Mouse (Mus musculus) G1E (cell line): ENCODE measurements around the gene Ofd1. TPM values are rescaled to one million over a fixed set of nuclear protein-coding genes. Genes with fewer than 3 reads are reported as not detected.
A peak's percentile ranks its signal among the peaks of the same experiment; 100 is the strongest.

Experiments
- ATAC-seq: 2 replicates; pipeline ENCODE4 v1.8.0; 2016; ENCODE audit warnings: mild to moderate bottlenecking; ENCODE audit not compliant: insufficient number of reproducible peaks, poor library complexity, low FRiP score, severe bottlenecking; ENCODE audit errors: extremely low read depth
- DNase-seq: peaks from one replicate; pipeline ENCODE4 v3.0.0; 2012; ENCODE audit warnings: low spot score
- H3K27me3 ChIP-seq: 2 replicates; pipeline ENCODE4 v1.6.1; 2012; ENCODE audit warnings: mild to moderate bottlenecking, low read length, inconsistent platforms; ENCODE audit not compliant: insufficient read depth
- H3K36me3 ChIP-seq: replicated peaks from 2 replicates; pipeline ENCODE3; 2012; ENCODE audit warnings: mild to moderate bottlenecking, inconsistent platforms
- H3K4me1 ChIP-seq: 2 replicates; pipeline ENCODE4 v1.6.1; 2012; ENCODE audit warnings: low read depth, low read length, inconsistent platforms, mixed read lengths; ENCODE audit not compliant: insufficient read depth
- H3K4me3 ChIP-seq: 2 replicates; pipeline ENCODE4 v1.5.1; 2012; ENCODE audit warnings: low read depth, mild to moderate bottlenecking, inconsistent platforms, low read length, moderate library complexity, mixed read lengths
- H3K9me3 ChIP-seq: replicated peaks from 2 replicates; pipeline ENCODE4 v1.6.1; 2012; ENCODE audit warnings: inconsistent platforms
- CTCF ChIP-seq: IDR thresholded peaks from 2 replicates; pipeline ENCODE4 v1.5.1; 2012; ENCODE audit warnings: low read depth, low read length, inconsistent platforms, mixed read lengths
- GATA1 ChIP-seq: IDR thresholded peaks from 2 replicates; pipeline ENCODE4 v1.6.1; 2012; ENCODE audit warnings: borderline replicate concordance, low read length, inconsistent platforms, mixed read lengths
- GATA2 ChIP-seq: IDR thresholded peaks from 2 replicates; pipeline ENCODE4 v1.6.1; 2012; ENCODE audit warnings: low read depth, low read length, inconsistent platforms, borderline replicate concordance
- POLR2AphosphoS5 ChIP-seq: IDR thresholded peaks from 2 replicates; pipeline ENCODE4 v1.6.1; 2012; ENCODE audit warnings: low read depth, low read length, inconsistent platforms; ENCODE audit not compliant: insufficient replicate concordance
- TAL1 ChIP-seq: conservative IDR thresholded peaks from 2 replicates; pipeline ENCODE4 v1.6.1; 2012; ENCODE audit warnings: low read depth, low read length, inconsistent platforms, mixed read lengths
- polyA plus RNA-seq: library from polyadenylated mRNA; stranded (reverse); fragments of >175 nt; gene quantifications from 2 replicates; pipeline ENCODE4 v1.2.3, GENCODE M21; 2012
- total RNA-seq, 2 experiments: library from RNA; stranded (forward) in 1 of 2; stranded (reverse) in 1 of 2; fragments of 200-1000 nt in 1 of 2; fragments of >200 nt in 1 of 2; fragmentation: Nextera tagmentation in 1 of 2; gene quantifications; 2 replicates each; pipeline ENCODE4 v1.2.3; 2014 to 2017

The Ofd1 gene
- total and polyA plus RNA-seq, 3 experiments: 3.1 to 16.0 (median 12.2) TPM

GRCm38 (mm10) chrX:166407865-166408264 lies 32.6 kb downstream of the Ofd1 start:
- H3K4me3 ChIP-seq: no peak overlapping the region
- no peaks in the 10 kb centered on the region for H3K9me3 ChIP-seq
- no peaks in the 10 kb centered on the region for H3K27me3 ChIP-seq
- no peak for ATAC-seq
- DNase-seq: no peak
- no peaks in the 10 kb centered on the region for H3K4me1 ChIP-seq
- TF ChIP-seq GATA1 (no peak), GATA2 (no peak)
- H3K36me3 ChIP-seq: peaks cover 61% of the 10 kb centered on the region

- DNase-seq (no peak), ATAC-seq (no peak)
- H3K27me3 ChIP-seq: no peaks in the 10 kb centered on the region
- H3K4me1 ChIP-seq: no peaks in the 10 kb centered on the region
- TF ChIP-seq GATA2: no peak
- no peak for TF ChIP-seq CTCF
- no peak for TF ChIP-seq POLR2AphosphoS5
- TF ChIP-seq TAL1: no peak
- no peak for TF ChIP-seq GATA1
- H3K9me3 ChIP-seq: no peaks in the 10 kb centered on the region
- no peak overlapping the region for H3K4me3 ChIP-seq
- H3K36me3 ChIP-seq: peaks cover 26% of the 10 kb centered on the region
Measured at GRCm38 (mm10) chrX:166393753-166394152, 46.8 kb downstream of the Ofd1 start.

- Histone ChIP-seq H3K36me3 (peaks cover 11% of the 10 kb centered on the region), H3K9me3 (no peaks in the 10 kb centered on the region), H3K4me1 (no peaks in the 10 kb centered on the region), H3K4me3 (no peak overlapping the region), H3K27me3 (no peaks in the 10 kb centered on the region)
- DNase-seq (no peak), ATAC-seq (no peak)
- TF ChIP-seq GATA2: no peak
- TF ChIP-seq GATA1: no peak
- no peak for TF ChIP-seq POLR2AphosphoS5
- TF ChIP-seq TAL1: no peak
- no peak for TF ChIP-seq CTCF
Measured at GRCm38 (mm10) chrX:166386656-166387055, 53.8 kb downstream of the Ofd1 start.

- Histone ChIP-seq H3K9me3 (no peaks in the 10 kb centered on the region), H3K4me3 (no peak overlapping the region), H3K36me3 (peaks cover 3% of the 10 kb centered on the region), H3K27me3 (no peaks in the 10 kb centered on the region), H3K4me1 (no peaks in the 10 kb centered on the region)
- no peak for ATAC-seq
- DNase-seq: no peak
- TF ChIP-seq GATA2: no peak
- TF ChIP-seq TAL1: no peak
- no peak for TF ChIP-seq GATA1
- TF ChIP-seq CTCF: no peak
- TF ChIP-seq POLR2AphosphoS5: no peak
Measured at GRCm38 (mm10) chrX:166384935-166385334, 55.6 kb downstream of the Ofd1 start.

GRCm38 (mm10) chrX:166383606-166384005 lies 56.9 kb downstream of the Ofd1 start:
- no peak for ATAC-seq
- no peak overlapping the region for H3K4me3 ChIP-seq
- H3K27me3 ChIP-seq: no peaks in the 10 kb centered on the region
- H3K36me3 ChIP-seq: no peaks in the 10 kb centered on the region
- no peaks in the 10 kb centered on the region for H3K4me1 ChIP-seq
- no peak for DNase-seq
- no peaks in the 10 kb centered on the region for H3K9me3 ChIP-seq
- no peak for TF ChIP-seq CTCF
- no peak for TF ChIP-seq GATA1
- no peak for TF ChIP-seq POLR2AphosphoS5
- no peak for TF ChIP-seq TAL1
- no peak for TF ChIP-seq GATA2

GRCm38 (mm10) chrX:166378652-166379051 lies 61.9 kb downstream of the Ofd1 start:
- Histone ChIP-seq H3K27me3 (no peaks in the 10 kb centered on the region), H3K36me3 (no peaks in the 10 kb centered on the region), H3K4me3 (no peak overlapping the region), H3K4me1 (no peaks in the 10 kb centered on the region; the same call in 1 of the 2 replicates), H3K9me3 (no peaks in the 10 kb centered on the region)
- ATAC-seq: no peak
- no peak for DNase-seq
- TF ChIP-seq GATA1: no peak
- TF ChIP-seq GATA2: no peak
- no peak for TF ChIP-seq CTCF
- no peak for TF ChIP-seq TAL1
- no peak for TF ChIP-seq POLR2AphosphoS5

GRCm38 (mm10) chrX:166376681-166377328 lies 63.7 kb downstream of the Ofd1 start:
- DNase-seq (no peak), ATAC-seq (peak; percentile 15; the same call in 1 of the 2 replicates)
- H3K4me3 ChIP-seq: no peak overlapping the region
- H3K4me1 ChIP-seq: no peaks in the 10 kb centered on the region; the same call in 1 of the 2 replicates
- H3K27me3 ChIP-seq: no peaks in the 10 kb centered on the region
- TF ChIP-seq CTCF (no peak), POLR2AphosphoS5 (no peak), GATA1 (no peak), TAL1 (no peak), GATA2 (no peak)
- H3K36me3 ChIP-seq: no peaks in the 10 kb centered on the region
- H3K9me3 ChIP-seq: no peaks in the 10 kb centered on the region
